Mouse (Mus musculus): ENCODE results near the gene Ralgps1. TPM values are rescaled to one million over a fixed set of nuclear protein-coding genes. Genes with fewer than 3 reads are reported as not detected.

The Ralgps1 gene
- polyA plus RNA-seq, 1 experiment from 2014 or later = 6.9 TPM

- no peak overlapping the region for H3K27ac ChIP-seq (replicated peaks)
- H3K9me3 ChIP-seq (replicated peaks) = no peaks in the 10 kb centered on the region
- DNase-seq (ENCODE audit: low spot score) = no peak
- WGBS = 96% methylated on average over 3 of the region's 3 CpGs
- 0 out of 2 replicates have a peak, but pooled peaks cover 3% of the 10 kb centered on the region for H3K36me3 ChIP-seq
- H3K4me3 ChIP-seq = no peak overlapping the region
- no peaks in the 10 kb centered on the region for H3K27me3 ChIP-seq (ENCODE audit: low read depth, poor library complexity, severe bottlenecking)
- H3K4me1 ChIP-seq = peaks cover 10% of the 10 kb centered on the region
Observed at GRCm38 (mm10) chr2:33261475-33261874, 109.8 kb downstream of the Ralgps1 start.

- H3K4me1 ChIP-seq = peaks cover 10% of the 10 kb centered on the region
- no peak overlapping the region for H3K4me3 ChIP-seq
- no peak for DNase-seq (ENCODE audit: low spot score)
- 92% methylated on average over 8 of the region's 8 CpGs for WGBS
- H3K27ac ChIP-seq (replicated peaks) = no peak overlapping the region
- 0 out of 2 replicates have a peak, but pooled peaks cover 3% of the 10 kb centered on the region for H3K36me3 ChIP-seq
- H3K9me3 ChIP-seq (replicated peaks) = no peaks in the 10 kb centered on the region
- H3K27me3 ChIP-seq (ENCODE audit: low read depth, poor library complexity, severe bottlenecking) = no peaks in the 10 kb centered on the region
Observed at GRCm38 (mm10) chr2:33260772-33261171, 110.5 kb downstream of the Ralgps1 start.

- H3K9me3 ChIP-seq (replicated peaks) = no peaks in the 10 kb centered on the region
- WGBS = 95% methylated on average over 3 of the region's 3 CpGs
Observed at GRCm38 (mm10) chr2:33256769-33257537, 114.3 kb downstream of the Ralgps1 start.

GRCm38 (mm10) chr2:33254318-33254985 is 116.8 kb downstream of the Ralgps1 start:
- H3K4me1 ChIP-seq = no peaks in the 10 kb centered on the region
- H3K36me3 ChIP-seq = no peaks in the 10 kb centered on the region

More at GRCm38 (mm10) chr2:33256769-33257537, 114.3 kb downstream of the Ralgps1 start:
- Histone ChIP-seq H3K36me3 (0 out of 2 replicates have a peak, but pooled peaks cover 3% of the 10 kb centered on the region), H3K27me3 (ENCODE audit: low read depth, poor library complexity, severe bottlenecking) (no peaks in the 10 kb centered on the region), H3K4me1 (no peaks in the 10 kb centered on the region), H3K4me3 (no peak overlapping the region), H3K27ac (replicated peaks) (no peak overlapping the region)
- no peak for DNase-seq (ENCODE audit: low spot score)

GRCm38 (mm10) chr2:33253572-33254190 is 117.6 kb downstream of the Ralgps1 start:
- no peak for DNase-seq (ENCODE audit: low spot score)
- no peaks in the 10 kb centered on the region for H3K4me1 ChIP-seq
- 89% methylated on average over 4 of the region's 4 CpGs for WGBS

More at GRCm38 (mm10) chr2:33254318-33254985, 116.8 kb downstream of the Ralgps1 start:
- Histone ChIP-seq H3K9me3 (replicated peaks) (no peaks in the 10 kb centered on the region), H3K27me3 (ENCODE audit: low read depth, poor library complexity, severe bottlenecking) (no peaks in the 10 kb centered on the region), H3K27ac (replicated peaks) (no peak overlapping the region), H3K4me3 (no peak overlapping the region)
- no peak for DNase-seq (ENCODE audit: low spot score)
- 91% methylated on average over 9 of the region's 9 CpGs for WGBS

GRCm38 (mm10) chr2:33252751-33253150 is 118.5 kb downstream of the Ralgps1 start:
- Histone ChIP-seq H3K4me3 (no peak overlapping the region), H3K36me3 (peaks cover 7% of the 10 kb centered on the region; the same call in 1 of the 2 replicates), H3K9me3 (replicated peaks) (no peaks in the 10 kb centered on the region), H3K27ac (replicated peaks) (no peak overlapping the region), H3K4me1 (no peaks in the 10 kb centered on the region), H3K27me3 (ENCODE audit: low read depth, poor library complexity, severe bottlenecking) (no peaks in the 10 kb centered on the region)
- 94% methylated on average over 6 of the region's 6 CpGs for WGBS
- no peak for DNase-seq (ENCODE audit: low spot score)

More at GRCm38 (mm10) chr2:33253572-33254190, 117.6 kb downstream of the Ralgps1 start:
- Histone ChIP-seq H3K27me3 (ENCODE audit: low read depth, poor library complexity, severe bottlenecking) (no peaks in the 10 kb centered on the region), H3K9me3 (replicated peaks) (no peaks in the 10 kb centered on the region), H3K36me3 (peaks cover 5% of the 10 kb centered on the region; the same call in 1 of the 2 replicates), H3K27ac (replicated peaks) (no peak overlapping the region), H3K4me3 (no peak overlapping the region)

GRCm38 (mm10) chr2:33249922-33250633 is 121.2 kb downstream of the Ralgps1 start:
- 72% methylated on average over 3 of the region's 3 CpGs for WGBS
- H3K27me3 ChIP-seq (ENCODE audit: low read depth, poor library complexity, severe bottlenecking) = no peaks in the 10 kb centered on the region
- H3K4me3 ChIP-seq = no peak overlapping the region
- peaks cover 27% of the 10 kb centered on the region; the same call in 1 of the 2 replicates for H3K36me3 ChIP-seq
- no peak for DNase-seq (ENCODE audit: low spot score)
- no peak overlapping the region for H3K27ac ChIP-seq (replicated peaks)
- no peaks in the 10 kb centered on the region; the same call in 1 of the 2 replicates for H3K4me1 ChIP-seq
- no peaks in the 10 kb centered on the region for H3K9me3 ChIP-seq (replicated peaks)

GRCm38 (mm10) chr2:33248549-33248948 is 122.7 kb downstream of the Ralgps1 start:
- Histone ChIP-seq H3K4me3 (no peak overlapping the region), H3K27ac (replicated peaks) (no peak overlapping the region), H3K36me3 (peaks cover 39% of the 10 kb centered on the region), H3K4me1 (no peaks in the 10 kb centered on the region; the same call in 1 of the 2 replicates), H3K27me3 (ENCODE audit: low read depth, poor library complexity, severe bottlenecking) (no peaks in the 10 kb centered on the region), H3K9me3 (replicated peaks) (no peaks in the 10 kb centered on the region)
- DNase-seq (ENCODE audit: low spot score) = no peak
- WGBS = 91% methylated on average over 7 of the region's 7 CpGs

- DNase-seq (ENCODE audit: low spot score) = no peak
- 85% methylated on average over 5 of the region's 5 CpGs for WGBS
- H3K4me1 ChIP-seq = no peaks in the 10 kb centered on the region; the same call in 1 of the 2 replicates
- H3K36me3 ChIP-seq = peaks cover 56% of the 10 kb centered on the region
- H3K4me3 ChIP-seq = no peak overlapping the region
- H3K27me3 ChIP-seq (ENCODE audit: low read depth, poor library complexity, severe bottlenecking) = no peaks in the 10 kb centered on the region
- no peaks in the 10 kb centered on the region for H3K9me3 ChIP-seq (replicated peaks)
- H3K27ac ChIP-seq (replicated peaks) = no peak overlapping the region
Observed at GRCm38 (mm10) chr2:33246841-33247240, 124.4 kb downstream of the Ralgps1 start.

GRCm38 (mm10) chr2:33245350-33245749 is 125.9 kb downstream of the Ralgps1 start:
- DNase-seq (ENCODE audit: low spot score) = no peak
- Histone ChIP-seq H3K27me3 (ENCODE audit: low read depth, poor library complexity, severe bottlenecking) (no peaks in the 10 kb centered on the region), H3K36me3 (peaks cover 58% of the 10 kb centered on the region)

GRCm38 (mm10) chr2:33244880-33245279 is 126.4 kb downstream of the Ralgps1 start:
- Histone ChIP-seq H3K4me3 (no peak overlapping the region), H3K27me3 (ENCODE audit: low read depth, poor library complexity, severe bottlenecking) (no peaks in the 10 kb centered on the region), H3K9me3 (replicated peaks) (no peaks in the 10 kb centered on the region), H3K27ac (replicated peaks) (no peak overlapping the region), H3K4me1 (no peaks in the 10 kb centered on the region; the same call in 1 of the 2 replicates), H3K36me3 (peaks cover 58% of the 10 kb centered on the region)
- DNase-seq (ENCODE audit: low spot score) = no peak
- WGBS = 84% methylated on average over 6 of the region's 6 CpGs

More at GRCm38 (mm10) chr2:33245350-33245749, 125.9 kb downstream of the Ralgps1 start:
- no peaks in the 10 kb centered on the region for H3K9me3 ChIP-seq (replicated peaks)
- no peak overlapping the region for H3K27ac ChIP-seq (replicated peaks)
- H3K4me3 ChIP-seq = no peak overlapping the region
- no peaks in the 10 kb centered on the region; the same call in 1 of the 2 replicates for H3K4me1 ChIP-seq

- no peak for DNase-seq (ENCODE audit: low spot score)
- 87% methylated on average over 6 of the region's 6 CpGs for WGBS
- Histone ChIP-seq H3K36me3 (peaks cover 22% of the 10 kb centered on the region), H3K4me3 (no peak overlapping the region), H3K9me3 (replicated peaks) (no peaks in the 10 kb centered on the region), H3K4me1 (peaks cover 22% of the 10 kb centered on the region), H3K27me3 (ENCODE audit: low read depth, poor library complexity, severe bottlenecking) (no peaks in the 10 kb centered on the region), H3K27ac (replicated peaks) (no peak overlapping the region)
Observed at GRCm38 (mm10) chr2:33237581-33237980, 133.7 kb downstream of the Ralgps1 start.
